In the genomic region with DNA sequence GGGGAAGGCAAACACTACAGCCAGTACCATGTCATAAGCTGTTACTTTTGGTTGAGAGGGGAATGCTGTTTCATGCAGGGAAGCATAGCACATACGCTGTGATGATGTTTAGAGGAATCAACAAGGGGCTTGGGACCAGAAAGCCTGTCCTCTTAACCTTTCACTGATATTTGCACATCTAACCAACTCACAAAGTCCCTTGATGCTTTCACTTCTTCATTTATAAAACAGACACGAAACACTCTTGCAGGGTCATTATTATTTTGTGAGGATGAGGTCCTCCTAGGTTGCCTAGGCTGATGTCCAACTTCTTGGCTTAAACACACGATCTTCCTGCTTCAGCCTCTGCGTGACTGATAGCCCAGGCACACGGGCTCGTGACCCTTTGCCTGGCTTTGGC, we compare ENCODE assay signal across 13 mouse cellular contexts.
"Had no signal": no experiment of that assay in that cellular context is flagged by ENCODE, and none has a peak within 500 bp of the region (broad histone marks: within the 10 kb centered on the region; RNA-seq: fewer than 3 reads in every experiment).

No protein-coding gene starts in this region.

- H3K9me3 ChIP-seq: limb, embryonic 15.5 days; liver, embryonic 13.5 days; midbrain, embryonic 10.5 days; neural tube, embryonic 13.5 days; stomach, embryonic 15.5 days had no signal

- H3K9ac ChIP-seq: limb, embryonic 15.5 days; liver, embryonic 13.5 days; neural tube, embryonic 13.5 days; stomach, embryonic 15.5 days had no signal

- H3K4me3 ChIP-seq: limb, embryonic 15.5 days; liver, embryonic 13.5 days; midbrain, embryonic 10.5 days; neural tube, embryonic 13.5 days; stomach, embryonic 15.5 days had no signal

- H3K36me3 ChIP-seq: limb, embryonic 15.5 days; liver, embryonic 13.5 days; midbrain, embryonic 10.5 days; neural tube, embryonic 13.5 days; stomach, embryonic 15.5 days had no signal

- H3K4me1 ChIP-seq: stomach, embryonic 15.5 days had no signal

- H3K4me2 ChIP-seq: limb, embryonic 15.5 days; liver, embryonic 13.5 days; neural tube, embryonic 13.5 days; stomach, embryonic 15.5 days had no signal

- H3K27me3 ChIP-seq: limb, embryonic 15.5 days; liver, embryonic 13.5 days; neural tube, embryonic 13.5 days; stomach, embryonic 15.5 days had no signal

- H3K27ac ChIP-seq: limb, embryonic 15.5 days; liver, embryonic 13.5 days; midbrain, embryonic 10.5 days; neural tube, embryonic 13.5 days; stomach, embryonic 15.5 days had no signal

- DNase-seq: kidney, adult 18-20 months; kidney, postnatal 10 days; kidney, postnatal 4 days; liver, embryonic 13.5 days; lung, adult 18-20 months; midbrain, embryonic 14.5 days; right cerebral cortex, postnatal 14 days; thymus, adult 2 months; thymus, postnatal 36 days had no signal
